Mouse (Mus musculus) hindbrain, embryonic 14.5 days (tissue): ENCODE measurements at regions not wholly inside any gene's neighbourhood (a gene's known extent, or its start where the extent isn't known, plus 50 kb on each side); places are given as distances from the start of the nearest gene placed in this dataset.

Source experiments
- ATAC-seq: fragments of 200-750 bp; cut with Nextera tagmentation; 2 replicates; pipeline ENCODE4 v1.8.0; 2017; ENCODE audit warnings: moderate number of reproducible peaks, mild to moderate bottlenecking, moderate TSS enrichment, moderate library complexity; ENCODE audit not compliant: low FRiP score
- DNase-seq: peaks from one replicate; pipeline ENCODE4 v3.0.0-alpha.2; 2015; ENCODE audit warnings: low spot score
- H3K27ac ChIP-seq: fragments of 300-500 bp; sonication (generic); 2 replicates; pipeline ENCODE4 v1.5.1; 2014; ENCODE audit warnings: mild to moderate bottlenecking, moderate library complexity
- H3K27me3 ChIP-seq: fragments of 300-500 bp; sonication (generic); 2 replicates; pipeline ENCODE4 v1.6.1; 2014; ENCODE audit warnings: mild to moderate bottlenecking, low read length, mixed read lengths; ENCODE audit not compliant: control insufficient read depth, insufficient read depth
- H3K36me3 ChIP-seq: fragments of 300-500 bp; sonication (generic); replicated peaks from 2 replicates; pipeline ENCODE4 v1.6.1; 2014; ENCODE audit not compliant: control insufficient read depth, insufficient read depth
- H3K4me1 ChIP-seq: fragments of 300-500 bp; sonication (generic); replicated peaks from 2 replicates; pipeline ENCODE4 v1.6.1; 2014; ENCODE audit warnings: antibody characterized with exemption, low read length, mixed read lengths; ENCODE audit not compliant: control insufficient read depth, insufficient read depth
- H3K4me2 ChIP-seq: fragments of 300-500 bp; sonication (generic); replicated peaks from 2 replicates; pipeline ENCODE4 v1.6.1; 2014; ENCODE audit warnings: mild to moderate bottlenecking, moderate library complexity
- H3K4me3 ChIP-seq: fragments of 300-500 bp; sonication (generic); replicated peaks from 2 replicates; pipeline ENCODE4 v1.5.1; 2014; ENCODE audit warnings: mild to moderate bottlenecking, low read length
- H3K9ac ChIP-seq: fragments of 300-500 bp; sonication (generic); 2 replicates; pipeline ENCODE4 v1.6.1; 2014
- H3K9me3 ChIP-seq: fragments of 300-500 bp; sonication (generic); 2 replicates; pipeline ENCODE4 v1.6.1; 2016; ENCODE audit warnings: low read length; ENCODE audit not compliant: control insufficient read depth
- WGBS: fragments of 180-500 bp; shearing (Covaris S2); extraction: QIAGEN DNeasy Blood & Tissue Kit; methylation state at CpG from one replicate; pipeline ENCODE4 v1.1.7; 2014; 5-methylcytosine and 5-hydroxymethylcytosine counted together

DNA sequence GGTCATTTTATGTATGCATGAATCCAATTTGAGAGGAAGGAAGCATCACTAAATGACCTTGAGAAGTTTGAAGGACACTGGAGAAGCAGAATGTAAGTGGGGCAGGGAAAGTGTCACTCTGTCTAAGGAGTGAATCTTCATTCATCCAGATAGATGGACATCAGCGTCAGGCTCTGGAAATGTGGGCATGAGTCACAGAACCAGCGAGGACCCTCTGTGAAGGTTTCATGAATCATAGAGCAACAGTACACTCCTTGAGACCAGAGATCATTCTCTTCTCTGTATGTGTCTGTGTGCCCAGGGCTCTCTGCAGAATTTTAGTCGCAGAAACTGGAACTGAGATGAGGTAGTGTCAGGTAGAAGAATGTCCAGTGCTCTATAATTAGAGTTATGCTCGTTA, 62.4 kb upstream of the Lypd6 start:
- H3K4me2 ChIP-seq: no peak overlapping the region
- H3K4me3 ChIP-seq: no peak overlapping the region
- no peaks in the 10 kb centered on the region for H3K4me1 ChIP-seq
- no peak overlapping the region for H3K27ac ChIP-seq
- no peaks in the 10 kb centered on the region for H3K27me3 ChIP-seq
- 91% methylated on average over 4 of the region's 4 CpGs for WGBS
- no peaks in the 10 kb centered on the region for H3K36me3 ChIP-seq
- no peak for DNase-seq
- no peaks in the 10 kb centered on the region for H3K9me3 ChIP-seq
- ATAC-seq: no peak
- no peak overlapping the region for H3K9ac ChIP-seq

DNA sequence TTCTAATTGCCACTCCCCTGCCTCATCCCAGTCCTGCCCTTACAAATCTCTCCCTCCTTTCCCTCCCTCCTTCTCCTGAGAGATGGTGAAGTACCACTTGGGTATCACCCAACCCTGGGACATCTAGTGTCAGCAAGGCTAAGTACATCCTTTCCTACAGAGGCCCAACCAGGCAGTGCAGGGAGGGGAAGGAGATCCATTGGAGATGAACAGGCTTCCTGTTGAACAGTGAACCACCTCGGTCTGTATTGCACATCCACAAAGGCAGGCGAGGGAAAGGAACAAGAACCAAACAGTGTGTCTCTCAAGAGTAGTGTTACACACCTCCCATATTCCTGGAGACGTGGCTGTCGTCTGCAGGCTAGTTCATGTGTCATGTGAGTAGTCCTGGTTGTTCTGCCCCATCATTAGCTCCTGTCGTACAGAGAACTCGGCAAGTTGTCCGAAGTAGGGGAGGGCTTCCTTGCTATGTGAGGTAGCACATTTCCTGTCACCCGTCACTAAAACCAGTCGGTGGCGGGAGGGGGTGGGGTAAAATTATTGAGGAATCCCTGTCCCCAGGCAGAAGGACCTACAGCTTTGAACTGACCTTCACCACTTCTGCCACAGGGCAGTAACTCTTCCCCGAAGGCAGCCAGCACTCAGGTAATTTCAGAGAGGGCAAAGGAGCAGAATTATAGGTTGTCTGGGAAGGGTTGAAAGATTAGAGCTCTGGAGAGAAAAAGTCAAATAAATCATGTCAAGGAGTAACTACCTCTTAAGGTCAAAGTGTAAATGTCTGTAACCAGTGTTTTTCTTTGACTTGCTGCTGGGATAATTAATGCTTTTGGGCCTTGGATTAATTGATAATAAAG, 61.3 kb upstream of the Lypd6 start:
- H3K4me2 ChIP-seq: no peak overlapping the region
- H3K27ac ChIP-seq: no peak overlapping the region
- no peak overlapping the region for H3K9ac ChIP-seq
- H3K27me3 ChIP-seq: no peaks in the 10 kb centered on the region
- no peak overlapping the region for H3K4me3 ChIP-seq
- H3K4me1 ChIP-seq: no peaks in the 10 kb centered on the region
- H3K9me3 ChIP-seq: no peaks in the 10 kb centered on the region
- DNase-seq (no peak), ATAC-seq (no peak)
- no peaks in the 10 kb centered on the region for H3K36me3 ChIP-seq
- 77% methylated on average over 11 of the region's 11 CpGs for WGBS

DNA sequence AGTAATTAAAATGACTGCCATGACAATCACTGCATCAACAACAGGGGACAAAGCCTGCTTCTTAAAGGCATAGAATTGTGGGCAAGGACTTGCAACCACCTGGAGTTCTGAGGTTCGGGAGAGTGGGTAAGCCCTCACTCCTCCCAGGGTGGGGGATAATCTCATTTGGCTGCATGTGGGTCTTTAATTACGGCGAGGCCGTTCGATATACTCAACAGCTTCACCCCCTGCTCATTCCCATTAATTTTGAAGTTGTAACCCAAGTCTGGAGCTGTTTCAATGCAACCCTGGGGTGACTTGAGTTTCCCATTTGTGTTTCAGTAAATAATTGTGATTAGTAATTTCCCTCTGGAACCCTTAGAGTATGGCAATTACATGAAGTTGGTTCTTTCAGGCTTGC, 57.9 kb upstream of the Lypd6 start:
- ATAC-seq: peak; percentile 37; the same call in 1 of the 2 replicates
- no peaks in the 10 kb centered on the region for H3K9me3 ChIP-seq
- H3K27me3 ChIP-seq: no peaks in the 10 kb centered on the region
- H3K4me1 ChIP-seq: no peaks in the 10 kb centered on the region
- no peak overlapping the region for H3K9ac ChIP-seq
- H3K36me3 ChIP-seq: no peaks in the 10 kb centered on the region
- H3K4me2 ChIP-seq: no peak overlapping the region
- H3K4me3 ChIP-seq: no peak overlapping the region
- H3K27ac ChIP-seq: no peak overlapping the region
- DNase-seq: no peak
- 60% methylated on average over 5 of the region's 5 CpGs for WGBS

DNA sequence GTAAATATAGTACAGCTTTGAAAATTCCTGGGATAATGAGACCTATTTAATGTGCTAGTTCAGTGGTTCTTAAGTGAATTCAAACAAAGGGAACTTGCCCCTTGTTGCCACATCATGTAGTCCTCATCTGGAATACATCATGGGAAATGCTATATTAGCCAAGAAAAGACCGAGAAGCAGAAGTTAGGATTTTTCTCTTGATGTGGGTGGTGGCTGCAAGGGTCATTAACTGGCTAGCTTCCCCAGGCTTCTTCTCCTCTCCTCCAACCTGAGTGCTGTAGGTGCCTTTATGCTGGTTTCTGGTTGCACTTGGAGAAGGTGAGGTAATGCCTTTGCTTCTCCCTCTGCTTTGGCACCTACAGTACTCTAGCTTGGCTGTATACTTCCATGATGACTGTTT, 55.8 kb upstream of the Lypd6 start:
- no peaks in the 10 kb centered on the region for H3K36me3 ChIP-seq
- no peaks in the 10 kb centered on the region for H3K9me3 ChIP-seq
- no peak overlapping the region for H3K9ac ChIP-seq
- DNase-seq: no peak
- no peak for ATAC-seq
- no peak overlapping the region for H3K27ac ChIP-seq
- no peak overlapping the region for H3K4me3 ChIP-seq
- WGBS: 71% methylated on average over 1 of the region's 1 CpGs
- no peaks in the 10 kb centered on the region for H3K27me3 ChIP-seq
- H3K4me2 ChIP-seq: no peak overlapping the region
- no peaks in the 10 kb centered on the region for H3K4me1 ChIP-seq

DNA sequence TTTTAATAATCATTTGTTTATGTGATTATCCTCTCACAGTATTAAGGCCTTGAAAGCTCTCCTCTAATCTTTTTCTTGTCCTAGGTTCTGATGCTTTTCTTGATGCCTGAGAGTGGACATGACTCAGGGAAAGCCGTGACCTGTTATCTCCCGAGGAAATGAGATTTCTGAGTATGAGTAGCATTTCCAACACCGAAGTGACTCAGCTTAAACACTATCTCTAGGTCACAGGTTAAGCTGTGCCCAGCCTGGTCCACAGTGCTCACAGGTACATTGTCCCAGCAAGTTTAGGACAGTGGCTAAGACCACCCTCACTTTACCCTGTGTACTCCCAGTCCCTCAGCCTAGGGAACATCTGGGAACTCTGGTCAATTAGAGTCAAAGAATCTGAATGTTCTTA, 53.9 kb upstream of the Lypd6 start:
- Histone ChIP-seq H3K9me3 (no peaks in the 10 kb centered on the region), H3K27ac (no peak overlapping the region), H3K4me2 (no peak overlapping the region), H3K27me3 (no peaks in the 10 kb centered on the region), H3K9ac (no peak overlapping the region), H3K4me1 (no peaks in the 10 kb centered on the region), H3K4me3 (no peak overlapping the region), H3K36me3 (no peaks in the 10 kb centered on the region)
- ATAC-seq: no peak
- no peak for DNase-seq
- whole genome bisulfite sequencing: 88% methylated on average over 3 of the region's 3 CpGs

DNA sequence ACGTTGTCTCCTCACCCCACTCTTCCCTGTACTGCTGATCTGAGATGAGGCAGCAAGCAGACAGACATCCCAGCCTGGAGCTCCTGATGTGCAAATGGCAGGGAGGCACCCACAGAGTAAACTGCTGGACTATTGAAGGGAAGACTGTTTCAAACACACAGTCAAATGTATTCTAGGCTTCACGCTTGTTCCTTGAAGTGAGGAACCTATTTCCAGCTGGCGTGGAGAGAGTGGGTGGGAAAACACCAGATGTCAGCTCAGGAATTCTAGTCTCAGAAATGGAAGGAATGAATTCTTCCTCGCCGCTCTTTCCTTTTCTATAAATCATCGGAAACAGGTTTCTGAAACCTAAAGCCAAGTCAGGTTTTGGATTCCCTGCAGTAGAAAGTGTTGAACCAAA, 53.0 kb upstream of the Lypd6 start:
- Histone ChIP-seq H3K9me3 (no peaks in the 10 kb centered on the region), H3K4me2 (no peak overlapping the region), H3K27ac (no peak overlapping the region), H3K4me3 (no peak overlapping the region), H3K9ac (no peak overlapping the region), H3K27me3 (no peaks in the 10 kb centered on the region), H3K4me1 (no peaks in the 10 kb centered on the region), H3K36me3 (no peaks in the 10 kb centered on the region)
- ATAC-seq: no peak
- WGBS: 85% methylated on average over 6 of the region's 6 CpGs
- DNase-seq: no peak

DNA sequence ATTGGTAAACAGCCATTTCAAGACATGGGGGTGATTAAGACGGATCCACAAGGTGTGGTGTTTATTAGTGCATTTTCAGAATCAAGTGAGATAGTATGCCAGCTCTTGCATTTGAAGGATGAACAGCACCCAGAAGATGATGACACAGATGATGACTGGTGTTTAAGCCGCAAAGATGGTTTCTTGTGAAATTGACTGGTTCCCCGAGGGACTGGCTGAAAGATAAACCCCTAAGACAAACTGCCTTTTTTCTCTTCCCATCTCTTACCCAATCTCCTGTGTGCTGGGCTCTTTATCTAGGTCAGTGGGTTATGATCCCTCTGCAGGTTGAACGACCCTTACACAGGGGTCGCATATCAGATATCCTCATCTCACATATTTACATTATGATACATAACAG, 52.3 kb upstream of the Lypd6 start:
- DNase-seq (no peak), ATAC-seq (no peak)
- Histone ChIP-seq H3K4me1 (no peaks in the 10 kb centered on the region), H3K4me3 (no peak overlapping the region), H3K9me3 (no peaks in the 10 kb centered on the region), H3K9ac (no peak overlapping the region), H3K27ac (no peak overlapping the region), H3K36me3 (no peaks in the 10 kb centered on the region), H3K27me3 (no peaks in the 10 kb centered on the region), H3K4me2 (no peak overlapping the region)
- 83% methylated on average over 5 of the region's 5 CpGs for WGBS

DNA sequence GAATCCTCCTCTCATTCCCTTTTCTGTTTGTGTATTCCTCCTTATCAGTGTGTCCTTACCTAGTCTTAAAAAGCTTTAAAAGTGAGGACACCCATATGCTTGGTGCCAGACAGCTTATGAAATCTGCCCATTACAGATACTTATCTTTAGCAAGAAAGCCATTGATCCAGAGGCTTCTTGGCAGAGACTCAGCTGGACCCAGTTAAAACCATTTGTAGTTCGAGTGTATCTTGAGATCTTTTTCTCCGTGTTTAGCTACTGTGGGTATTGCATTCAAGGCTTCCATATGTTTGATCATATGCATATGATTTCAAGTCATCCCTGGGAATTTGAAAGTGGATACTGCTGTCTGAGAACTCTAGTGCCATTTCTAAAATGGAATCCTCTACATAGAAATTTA, 51.5 kb upstream of the Lypd6 start:
- Histone ChIP-seq H3K4me1 (no peaks in the 10 kb centered on the region), H3K36me3 (no peaks in the 10 kb centered on the region), H3K4me3 (no peak overlapping the region), H3K9ac (no peak overlapping the region), H3K9me3 (no peaks in the 10 kb centered on the region), H3K27me3 (no peaks in the 10 kb centered on the region), H3K27ac (no peak overlapping the region), H3K4me2 (no peak overlapping the region)
- WGBS: 95% methylated on average over 2 of the region's 2 CpGs
- DNase-seq (no peak), ATAC-seq (no peak)
